Mouse (Mus musculus) neutrophil, adult 83 days (primary cell): ENCODE data around the gene Socs7. TPM values are rescaled to one million over a fixed set of nuclear protein-coding genes. Genes with fewer than 3 reads are reported as not detected.

Experiments used
- total RNA-seq, 2 experiments: library from RNA; stranded (reverse); gene quantifications; one replicate each; pipeline ENCODE4 v1.2.4; 2023

Socs7 gene
- 1 to 10 TPM; 7.1 to 8.2 TPM for total RNA-seq

DNA sequence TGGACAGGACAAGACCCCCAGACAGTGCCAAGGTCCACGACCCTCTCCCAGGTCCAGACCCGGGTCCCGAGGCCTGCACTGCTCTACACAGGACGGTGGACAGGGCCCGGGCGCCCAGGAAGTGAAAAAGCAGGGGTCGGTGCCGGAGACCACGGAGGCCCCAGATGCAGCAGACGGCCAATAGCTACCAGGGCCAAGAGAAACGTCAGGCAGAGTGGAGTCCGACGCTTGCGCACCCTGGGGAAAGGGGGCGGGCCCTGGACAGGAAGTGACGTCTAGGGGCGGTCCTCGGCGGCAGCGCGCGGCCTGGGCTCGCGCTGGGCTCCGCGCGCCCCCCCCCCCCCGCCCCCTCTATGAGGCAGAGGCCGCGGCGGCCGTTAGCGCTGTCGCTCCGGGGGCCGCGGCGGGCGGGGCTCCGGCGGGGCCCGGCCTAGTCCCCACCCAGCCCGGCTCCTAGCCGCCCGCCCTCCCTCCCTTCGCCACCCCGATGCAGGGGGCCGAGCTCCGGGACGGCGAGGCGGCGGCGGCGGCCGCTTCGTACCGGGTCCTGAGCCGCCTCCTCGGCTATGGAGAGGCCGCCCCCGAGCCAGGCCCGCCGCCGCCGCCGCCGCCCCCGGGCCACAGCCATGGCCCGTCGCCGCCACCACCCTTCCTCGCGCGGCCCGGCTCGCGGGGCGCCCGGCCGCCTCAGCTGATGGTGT is at the start of gene Socs7:
Socs7 (plus strand) TSS at position 604 of the 701 bp plus-strand sequence.

DNA sequence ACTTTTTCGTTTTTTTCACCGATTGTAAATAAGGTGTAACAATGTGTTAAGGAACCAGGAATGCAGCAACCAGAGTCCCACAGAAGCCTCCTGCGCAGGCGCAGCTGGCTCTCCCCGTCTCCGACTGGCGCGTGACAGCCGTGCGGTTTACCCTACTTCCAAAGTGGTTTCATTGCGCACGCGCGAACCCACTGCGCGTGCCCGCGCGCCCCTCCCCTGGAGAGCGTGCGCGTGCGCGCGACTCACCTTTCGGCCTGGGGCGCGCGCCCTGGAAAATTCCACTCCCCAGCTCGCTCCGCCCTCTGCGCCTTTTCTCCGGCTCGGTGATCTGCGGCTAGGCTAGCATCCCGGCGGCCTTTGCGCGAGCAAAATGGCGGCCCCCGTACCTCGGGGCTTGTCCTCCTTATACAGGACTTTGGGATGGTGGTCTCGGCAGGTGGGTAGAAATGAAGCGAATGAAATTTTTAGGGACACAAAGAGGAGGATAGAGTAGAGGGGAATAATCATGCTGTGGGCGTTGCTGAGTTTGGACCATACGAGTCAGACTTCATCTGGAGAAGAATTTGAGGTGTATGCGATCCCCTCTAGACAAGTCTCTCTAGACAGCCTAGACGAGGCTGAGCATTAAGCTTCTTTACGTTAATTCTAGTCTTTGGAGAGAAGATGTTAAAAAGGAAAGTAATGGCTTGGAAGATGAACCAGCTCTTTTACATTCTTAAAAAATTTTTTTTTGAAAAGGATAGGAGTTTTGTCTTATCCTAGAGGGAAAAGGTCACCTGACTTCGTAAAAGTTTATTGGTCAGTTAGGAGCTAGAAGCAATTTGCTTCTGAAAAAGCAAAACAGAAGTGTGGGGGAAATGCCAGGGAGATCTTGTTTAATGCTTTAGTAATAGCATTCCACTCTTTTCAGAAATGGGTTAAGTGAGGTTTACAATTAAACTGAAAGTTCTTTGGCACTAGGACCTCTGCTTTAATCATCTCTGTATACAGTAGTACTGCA is 46.5 kb upstream of the Socs7 start, which contains the start of gene Mrpl45:
Mrpl45 (plus strand) TSS at position 213 of the 1,000 bp plus-strand sequence.

DNA sequence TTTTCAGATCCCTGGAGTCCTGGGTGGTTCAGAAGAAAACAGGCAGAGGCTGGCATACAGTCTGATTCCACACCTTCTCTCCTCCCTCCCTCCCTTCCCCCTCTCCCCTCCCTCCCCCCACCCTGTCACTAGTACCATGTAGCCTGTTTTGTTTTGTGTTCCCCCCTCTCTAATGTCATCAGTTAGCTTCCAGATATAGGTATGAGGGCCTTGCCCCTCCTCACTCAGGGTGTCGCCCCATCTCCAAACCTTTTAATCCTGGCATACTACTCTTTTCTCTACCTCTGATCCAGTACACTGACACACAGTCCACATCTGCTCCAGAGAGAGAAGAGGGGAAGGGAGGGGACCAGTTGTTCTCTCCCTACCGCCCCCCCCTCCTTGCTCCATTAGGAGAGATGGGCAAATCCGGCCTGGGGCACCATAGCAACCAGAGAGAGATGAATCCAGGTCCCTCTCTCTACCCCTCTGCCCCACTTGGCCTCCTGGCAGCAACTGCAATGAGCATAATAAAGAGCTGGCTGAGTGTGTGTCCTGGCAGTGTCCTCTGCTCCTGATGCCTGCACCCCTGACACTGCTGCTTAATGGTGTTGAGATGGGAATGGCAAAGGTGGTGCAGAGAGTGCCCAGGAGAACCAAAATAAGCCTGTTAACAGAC is 10.2 kb upstream of the Socs7 start, which contains the start of gene Gpr179:
Gpr179 (minus strand) TSS at position 51 of the 658 bp plus-strand sequence.

DNA sequence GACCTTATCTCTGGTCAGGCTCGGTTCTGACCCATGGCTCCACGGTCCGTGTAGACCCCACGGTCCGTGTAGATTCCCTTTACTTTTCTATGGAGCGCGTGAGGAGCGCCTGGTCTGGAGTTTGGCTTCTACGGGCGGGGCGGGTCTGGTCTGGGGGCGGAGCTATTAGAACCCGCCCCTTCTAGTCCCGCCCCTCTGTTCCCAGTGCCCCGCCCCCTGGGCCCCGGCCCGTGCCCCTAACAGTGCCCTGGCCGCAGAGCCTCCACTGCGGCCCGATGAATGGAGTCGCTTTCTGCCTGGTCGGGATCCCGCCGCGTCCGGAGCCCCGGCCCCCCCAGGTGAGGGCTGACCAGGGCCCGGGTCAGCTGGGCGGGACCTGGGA is 53.0 kb downstream of the Socs7 start, which contains the start of gene Arhgap23:
Arhgap23 (plus strand) TSS at position 204 of the 382 bp plus-strand sequence.

Other genes with a start within 250 kb of the Socs7 start
- not detected for gene Tbx21, start 247.2 kb upstream of the Socs7 start, total RNA-seq
- 10 to 100 TPM; 42.9 to 43.5 TPM for gene Tbkbp1, start 211.1 kb upstream of the Socs7 start, total RNA-seq
- gene Kpnb1, start 174.7 kb upstream of the Socs7 start, total RNA-seq: 10 to 100 TPM; 95.6 to 95.7 TPM
- 100 to 1,000 TPM; 126 to 162 TPM for gene Npepps, start 81.9 kb upstream of the Socs7 start, total RNA-seq
- gene Mrpl45, start 46.8 kb upstream of the Socs7 start, total RNA-seq: 10 to 100 TPM; 12.0 to 13.7 TPM
- gene Gpr179, start 10.5 kb upstream of the Socs7 start, total RNA-seq: not detected
- 10 to 100 TPM; 39.5 to 40.3 TPM for gene Arhgap23, start 53.0 kb downstream of the Socs7 start, total RNA-seq
- gene 4933428G20Rik, start 137.8 kb downstream of the Socs7 start, total RNA-seq: not detected
- gene Srcin1, start 213.6 kb downstream of the Socs7 start, total RNA-seq: under 1 TPM in 1 of 2 experiments, not detected in 1; 0.07 TPM